Mouse (Mus musculus) intestine, embryonic 14.5 days (tissue): Measurements from ENCODE around the gene Raver2. TPM values are rescaled to one million over a fixed set of nuclear protein-coding genes. Genes with fewer than 3 reads are reported as not detected.

ENCODE experiments used
- ATAC-seq: fragments of 200-750 bp; cut with Nextera tagmentation; replicated peaks from 2 replicates; pipeline ENCODE4 v1.8.0; 2017; ENCODE audit warnings: low read depth, moderate number of reproducible peaks, moderate TSS enrichment, moderate library complexity; ENCODE audit not compliant: low FRiP score, low TSS enrichment
- DNase-seq: peaks from one replicate; pipeline ENCODE4 v3.0.0-alpha.2; 2018; ENCODE audit warnings: low spot score
- H3K27ac ChIP-seq: fragments of 300-500 bp; sonication (generic); 2 replicates; pipeline ENCODE4 v1.5.1; 2014; ENCODE audit warnings: low read depth, mild to moderate bottlenecking, control low read depth
- H3K27me3 ChIP-seq: fragments of 300-500 bp; sonication (generic); replicated peaks from 2 replicates; pipeline ENCODE4 v1.6.1; 2014; ENCODE audit warnings: low read length, control low read depth; ENCODE audit not compliant: control insufficient read depth, insufficient read depth
- H3K36me3 ChIP-seq: fragments of 300-500 bp; sonication (generic); 2 replicates; pipeline ENCODE4 v1.6.1; 2014; ENCODE audit warnings: low read length, control low read depth; ENCODE audit not compliant: control insufficient read depth, insufficient read depth
- H3K4me1 ChIP-seq: fragments of 300-500 bp; sonication (generic); replicated peaks from 2 replicates; pipeline ENCODE4 v1.6.1; 2014; ENCODE audit warnings: low read length, control low read depth, mixed read lengths; ENCODE audit not compliant: control insufficient read depth, insufficient read depth
- H3K4me2 ChIP-seq: fragments of 300-500 bp; sonication (generic); 2 replicates; pipeline ENCODE4 v1.6.1; 2014; ENCODE audit warnings: low read length
- H3K4me3 ChIP-seq: fragments of 300-500 bp; sonication (generic); 2 replicates; pipeline ENCODE4 v1.5.1; 2014; ENCODE audit warnings: low read depth, low read length, control low read depth, mixed read lengths
- H3K9ac ChIP-seq: fragments of 300-500 bp; sonication (generic); 2 replicates; pipeline ENCODE4 v1.6.1; 2014; ENCODE audit warnings: mild to moderate bottlenecking, low read length
- H3K9me3 ChIP-seq: fragments of 300-500 bp; sonication (generic); 2 replicates; pipeline ENCODE4 v1.6.1; 2016; ENCODE audit warnings: low read length, control low read depth; ENCODE audit not compliant: control insufficient read depth
- WGBS: fragments of 180-500 bp; shearing (Covaris S2); extraction: QIAGEN DNeasy Blood & Tissue Kit; methylation state at CpG from one replicate; pipeline ENCODE4 v1.1.7; 2014; 5-methylcytosine and 5-hydroxymethylcytosine counted together
- polyA plus RNA-seq: library from polyadenylated mRNA; unstranded; fragments of >200 nt; fragmentation: Nextera tagmentation; extraction: Ambion mirVana; gene quantifications from 2 replicates; pipeline ENCODE4 v1.2.1, GENCODE M21; 2014

Gene Raver2
- 13.5 and 15.0 TPM in 2 replicates for polyA plus RNA-seq

DNA sequence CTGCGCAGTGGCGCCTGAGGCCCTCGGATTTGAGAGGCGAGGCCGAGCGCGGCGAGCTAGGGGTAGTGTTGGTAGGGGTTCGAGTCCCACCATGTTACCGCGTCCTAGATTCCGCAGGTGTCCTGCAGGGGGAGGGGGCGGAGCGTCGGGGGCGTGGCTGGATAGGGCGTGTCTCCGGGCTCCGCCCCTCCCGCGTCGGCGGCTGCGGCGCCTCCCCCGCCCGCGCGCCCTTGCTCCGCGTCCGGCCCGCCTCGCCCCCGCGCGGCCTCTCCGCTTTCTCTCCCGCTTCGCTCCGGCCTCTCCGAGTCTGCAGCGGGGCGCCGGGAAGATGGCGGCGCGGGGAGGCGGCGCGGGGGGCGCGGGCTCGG is at the start of gene Raver2:
Gene Raver2 (plus strand): TSS at position 198 of the 368 bp plus-strand sequence.
- DNase-seq (peak; percentile 75), ATAC-seq (peak; percentile 88)
- no peaks in the 10 kb centered on the region for H3K27me3 ChIP-seq
- H3K36me3 ChIP-seq, result no peaks in the 10 kb centered on the region
- H3K9me3 ChIP-seq, result no peaks in the 10 kb centered on the region
- 0 out of 2 replicates have a peak, but pooled peaks cover 2% of the 10 kb centered on the region for H3K4me1 ChIP-seq
- peak within 1 kb of the TSS; percentile 58 for H3K4me3 ChIP-seq
- H3K9ac ChIP-seq, result peak within 1 kb of the TSS; percentile 73
- H3K27ac ChIP-seq, result no peak within 1 kb of the TSS
- whole genome bisulfite sequencing, result 1% methylated on average over 45 of the region's 54 CpGs
- peak within 1 kb of the TSS; percentile 72 for H3K4me2 ChIP-seq

DNA sequence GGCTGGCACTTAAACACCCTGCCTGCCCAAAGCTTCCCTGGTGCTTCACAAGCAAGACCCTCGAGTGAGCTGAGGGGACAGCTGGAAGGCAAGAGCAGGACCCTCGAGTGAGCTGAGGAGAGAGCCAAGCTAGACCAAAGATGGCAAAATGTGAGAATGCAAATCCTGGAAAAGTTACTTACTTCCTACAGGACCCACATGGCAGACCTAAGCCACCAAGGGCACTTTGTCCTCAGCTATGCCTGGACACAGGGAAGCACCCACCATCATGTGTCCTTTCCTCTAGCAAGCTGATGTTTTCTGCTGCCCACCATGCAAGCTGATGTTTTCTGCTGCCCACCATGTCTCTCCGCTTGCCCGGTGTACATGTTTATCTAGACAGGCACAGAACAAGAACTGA is 48.2 kb upstream of the Raver2 start, which contains the start of gene Gm10577:
Gene Gm10577 (minus strand): TSS at position 101 of the 400 bp plus-strand sequence.
- Histone ChIP-seq H3K4me1 (no peaks in the 10 kb centered on the region), H3K4me2 (no peak within 1 kb of the TSS), H3K36me3 (no peaks in the 10 kb centered on the region), H3K27ac (no peak within 1 kb of the TSS), H3K27me3 (no peaks in the 10 kb centered on the region), H3K4me3 (no peak within 1 kb of the TSS), H3K9me3 (peaks cover 7% of the 10 kb centered on the region; the same call in 1 of the 2 replicates), H3K9ac (no peak within 1 kb of the TSS)
- ATAC-seq (no peak), DNase-seq (no peak)
- 83% methylated on average over 4 of the region's 4 CpGs for WGBS

DNA sequence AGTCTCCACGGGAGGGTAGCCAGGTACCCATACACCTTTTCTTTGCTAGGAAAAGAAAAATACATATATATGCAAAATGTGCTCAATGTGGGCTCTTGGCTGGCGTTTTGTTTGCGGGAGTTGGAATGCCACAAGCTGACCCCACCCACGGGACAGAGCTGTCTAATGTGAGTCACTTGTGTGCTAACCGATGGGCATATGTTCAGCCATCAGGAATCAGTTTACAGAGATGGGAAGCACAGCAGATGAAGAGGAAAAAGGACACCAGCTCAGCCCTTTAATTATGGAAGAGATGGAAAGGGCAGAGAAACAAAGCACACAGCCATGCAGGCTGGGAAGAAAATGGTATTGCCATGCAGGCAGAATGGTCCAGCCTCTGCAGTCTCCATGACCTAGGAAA is 42.2 kb upstream of the Raver2 start:
- Histone ChIP-seq H3K4me2 (no peak overlapping the region), H3K9me3 (peaks cover 7% of the 10 kb centered on the region; the same call in 1 of the 2 replicates), H3K4me3 (no peak overlapping the region), H3K36me3 (no peaks in the 10 kb centered on the region), H3K27me3 (no peaks in the 10 kb centered on the region), H3K4me1 (no peaks in the 10 kb centered on the region), H3K9ac (no peak overlapping the region), H3K27ac (no peak overlapping the region)
- ATAC-seq (no peak), DNase-seq (no peak)
- 73% methylated on average over 5 of the region's 5 CpGs for WGBS

DNA sequence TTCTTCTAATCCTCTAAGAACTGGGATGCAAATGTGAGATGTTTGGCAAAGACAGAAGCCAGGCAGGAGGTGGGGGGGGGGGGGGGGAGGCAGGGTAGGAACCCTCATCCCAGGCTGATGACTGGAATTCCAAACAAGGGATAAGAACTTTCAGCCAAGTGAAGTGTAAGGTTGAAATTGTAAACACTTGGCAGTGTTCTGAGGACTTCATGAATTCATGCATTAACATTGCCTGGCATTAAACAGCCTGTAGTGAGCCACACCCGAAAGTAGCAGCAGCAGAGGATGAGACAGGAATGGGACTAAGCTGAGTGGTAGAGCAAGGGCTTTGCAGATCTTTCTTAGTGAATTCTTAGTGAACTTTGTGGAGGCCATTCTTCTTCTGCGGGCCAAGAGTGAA is 41.8 kb upstream of the Raver2 start:
- Histone ChIP-seq H3K4me2 (no peak overlapping the region), H3K9me3 (peaks cover 7% of the 10 kb centered on the region; the same call in 1 of the 2 replicates), H3K36me3 (no peaks in the 10 kb centered on the region), H3K9ac (no peak overlapping the region), H3K4me3 (no peak overlapping the region), H3K27me3 (no peaks in the 10 kb centered on the region), H3K27ac (no peak overlapping the region), H3K4me1 (no peaks in the 10 kb centered on the region)
- no peak for DNase-seq
- ATAC-seq, result no peak
- WGBS, result 62% methylated on average over 2 of the region's 2 CpGs

DNA sequence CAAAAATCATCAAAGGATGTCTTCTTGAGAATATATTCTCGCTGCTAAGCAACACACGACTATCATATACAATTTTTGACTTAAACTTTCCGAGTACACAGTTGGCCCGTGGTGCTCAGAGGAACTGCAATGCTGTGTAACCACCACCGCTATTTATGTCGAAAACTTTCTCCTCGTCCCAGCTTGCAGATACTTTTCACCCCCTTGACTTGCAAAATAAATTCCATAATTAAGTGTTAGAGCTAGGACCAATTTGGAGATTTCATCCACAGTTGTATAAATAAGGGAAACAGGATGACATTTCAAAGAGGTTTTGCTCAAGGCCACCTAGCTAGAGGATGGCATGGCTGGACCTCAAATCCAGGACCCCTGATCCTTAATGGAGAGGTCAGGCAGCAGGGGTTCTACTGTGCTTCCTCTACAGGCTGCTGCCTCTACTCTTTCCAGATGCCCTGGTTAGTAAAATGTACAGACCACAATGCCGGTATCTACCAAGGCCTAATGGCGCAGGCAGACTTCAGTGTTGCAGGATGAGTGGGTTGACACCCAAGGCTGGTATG is 40.9 kb upstream of the Raver2 start:
- Histone ChIP-seq H3K27me3 (no peaks in the 10 kb centered on the region), H3K27ac (no peak overlapping the region), H3K9ac (no peak overlapping the region), H3K4me3 (no peak overlapping the region), H3K4me1 (no peaks in the 10 kb centered on the region), H3K4me2 (no peak overlapping the region), H3K9me3 (peaks cover 5% of the 10 kb centered on the region; the same call in 1 of the 2 replicates), H3K36me3 (no peaks in the 10 kb centered on the region)
- WGBS, result 86% methylated on average over 9 of the region's 9 CpGs
- ATAC-seq (no peak), DNase-seq (no peak)

DNA sequence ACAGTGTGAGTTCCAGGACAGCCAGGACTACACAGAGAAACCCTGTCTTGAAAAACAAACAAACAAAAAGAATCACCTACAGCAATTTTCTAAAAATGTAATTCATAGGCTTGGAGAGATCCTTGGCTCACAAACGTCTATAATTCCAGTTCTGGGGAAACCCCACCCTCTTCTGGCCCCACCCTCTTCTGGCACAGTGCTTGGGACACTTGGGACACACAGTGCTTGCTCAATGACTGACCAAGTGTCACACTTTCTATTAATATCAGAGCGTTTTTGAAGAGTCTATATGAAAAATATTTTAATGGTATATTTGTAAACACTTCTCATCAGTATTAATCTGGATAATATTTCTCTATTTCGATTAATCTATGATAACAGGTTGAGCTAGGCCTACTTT is 35.7 kb upstream of the Raver2 start:
- no peak for ATAC-seq
- WGBS, result 71% methylated on average over 3 of the region's 3 CpGs

DNA sequence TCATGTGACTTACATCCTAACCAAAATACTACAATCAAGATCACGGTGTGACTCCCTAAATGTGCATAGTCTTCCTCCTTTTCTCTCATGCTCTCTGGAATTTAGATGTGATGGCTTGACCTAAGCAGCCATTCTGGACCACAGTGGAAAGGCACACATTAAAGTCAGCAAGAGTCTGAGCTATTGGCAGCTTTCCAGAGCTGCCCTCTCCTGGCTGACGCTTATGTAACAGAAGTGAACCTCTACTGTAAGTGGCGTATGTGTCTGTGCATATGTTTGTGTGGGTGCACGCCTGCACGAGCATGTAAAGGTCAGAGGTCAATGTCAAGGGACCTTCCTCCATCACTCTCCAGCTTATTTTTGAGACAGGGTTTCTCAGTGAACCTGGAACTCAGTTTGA is 33.7 kb upstream of the Raver2 start:
- H3K36me3 ChIP-seq, result no peaks in the 10 kb centered on the region
- H3K27me3 ChIP-seq, result no peaks in the 10 kb centered on the region
- no peak overlapping the region for H3K9ac ChIP-seq
- no peak overlapping the region for H3K4me3 ChIP-seq
- H3K4me1 ChIP-seq, result no peaks in the 10 kb centered on the region
- 69% methylated on average over 5 of the region's 5 CpGs for WGBS
- no peaks in the 10 kb centered on the region for H3K9me3 ChIP-seq
- no peak overlapping the region for H3K27ac ChIP-seq
- ATAC-seq (no peak), DNase-seq (no peak)
- no peak overlapping the region for H3K4me2 ChIP-seq

More for the DNA sequence above, 35.7 kb upstream of the Raver2 start:
- no peaks in the 10 kb centered on the region for H3K27me3 ChIP-seq
- no peaks in the 10 kb centered on the region for H3K4me1 ChIP-seq
- no peak for DNase-seq
- no peak overlapping the region for H3K27ac ChIP-seq
- H3K36me3 ChIP-seq, result no peaks in the 10 kb centered on the region
- H3K9me3 ChIP-seq, result no peaks in the 10 kb centered on the region
- no peak overlapping the region for H3K4me3 ChIP-seq
- H3K4me2 ChIP-seq, result no peak overlapping the region
- no peak overlapping the region for H3K9ac ChIP-seq

DNA sequence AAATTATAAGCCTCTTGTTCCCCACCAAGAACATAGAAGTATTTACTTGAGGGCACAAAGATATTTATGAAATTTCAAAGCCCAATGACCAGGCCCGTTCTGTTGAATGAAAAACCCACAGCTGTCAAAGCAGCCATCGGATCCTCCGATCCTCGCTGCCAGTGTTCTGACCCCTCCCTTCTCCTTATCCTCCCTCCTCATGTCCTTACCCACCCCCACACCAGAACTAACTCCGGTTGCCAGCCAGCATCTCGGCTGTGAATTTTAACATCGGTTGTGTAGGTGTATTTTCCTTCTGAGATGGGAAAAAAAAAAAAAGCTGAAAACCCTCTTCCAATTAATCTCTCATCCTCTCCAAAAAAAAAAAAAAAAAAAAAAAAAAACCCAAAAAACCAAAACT is 31.6 kb upstream of the Raver2 start:
- no peak overlapping the region for H3K9ac ChIP-seq
- WGBS, result 78% methylated on average over 7 of the region's 7 CpGs

DNA sequence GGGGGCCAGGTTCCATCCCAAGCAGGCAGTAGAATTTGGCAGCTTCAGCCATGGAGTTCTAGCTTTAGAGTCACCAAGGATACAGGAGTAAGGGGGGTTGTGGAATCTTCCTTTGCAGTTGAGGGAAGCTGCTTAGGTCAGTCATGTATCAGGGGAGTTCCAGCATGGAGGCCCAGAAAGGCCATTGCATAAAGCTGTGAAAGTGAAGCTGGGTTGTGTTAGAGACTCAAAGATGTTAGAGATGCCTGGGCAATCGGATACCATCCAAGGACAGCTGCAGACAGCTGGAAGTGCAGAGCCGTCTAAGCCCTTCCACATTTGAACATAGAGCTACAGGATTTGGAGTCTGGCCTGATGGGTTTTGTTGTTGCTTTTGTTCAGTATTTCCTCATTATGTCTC is 25.1 kb upstream of the Raver2 start:
- 59% methylated on average over 2 of the region's 2 CpGs for WGBS
- ATAC-seq (no peak), DNase-seq (no peak)
- Histone ChIP-seq H3K36me3 (no peaks in the 10 kb centered on the region), H3K4me1 (no peaks in the 10 kb centered on the region), H3K4me3 (no peak overlapping the region), H3K27me3 (no peaks in the 10 kb centered on the region), H3K9ac (no peak overlapping the region), H3K27ac (no peak overlapping the region), H3K9me3 (no peaks in the 10 kb centered on the region), H3K4me2 (no peak overlapping the region)

More for the DNA sequence above, 31.6 kb upstream of the Raver2 start:
- no peaks in the 10 kb centered on the region for H3K9me3 ChIP-seq
- H3K4me3 ChIP-seq, result no peak overlapping the region
- no peak overlapping the region for H3K4me2 ChIP-seq
- no peaks in the 10 kb centered on the region for H3K27me3 ChIP-seq
- ATAC-seq, result no peak
- no peaks in the 10 kb centered on the region for H3K36me3 ChIP-seq
- H3K4me1 ChIP-seq, result no peaks in the 10 kb centered on the region
- H3K27ac ChIP-seq, result no peak overlapping the region
- no peak for DNase-seq
